Comparison of ENCODE assay signal across 21 mouse cellular contexts in genomic region chr4:135051466-135051865, GRCm38 (mm10).
DNase-seq lines count a peak whose midpoint lies in the region; ATAC-seq lines count a peak whose summit lies in the region.
"Had no signal": no experiment of that assay in that cellular context is flagged by ENCODE, and none has a peak within 500 bp of the region (broad histone marks: within the 10 kb centered on the region; RNA-seq: fewer than 3 reads in every experiment).

No protein-coding gene starts in this region.

- H3K9ac ChIP-seq in midbrain, embryonic 11.5 days (ENCODE audit: low read length) = no peak overlapping the region
- H3K9ac ChIP-seq in midbrain, embryonic 14.5 days (replicated peaks; ENCODE audit: low read length) = no peak overlapping the region
- H3K9ac ChIP-seq: forebrain, embryonic 13.5 days; forebrain, postnatal 0 days; heart, embryonic 12.5 days; hindbrain, embryonic 15.5 days had no signal

- WGBS in midbrain, embryonic 11.5 days = 84% methylated on average over 11 of the region's 11 CpGs
- WGBS in midbrain, embryonic 14.5 days = 80% methylated on average over 11 of the region's 11 CpGs
- WGBS in limb, embryonic 10.5 days = 81% methylated on average over 11 of the region's 11 CpGs

- peak; percentile 10 for DNase-seq in kidney, adult 9 months
- no peak for DNase-seq in kidney, postnatal 25 days
- DNase-seq in midbrain, embryonic 11.5 days (ENCODE audit: low spot score, missing footprints) = peak; percentile 51
- DNase-seq in midbrain, embryonic 14.5 days = no peak
- no peak for DNase-seq in limb, embryonic 10.5 days (ENCODE audit: low spot score)
- no peak for DNase-seq in urinary bladder, postnatal 4 days (ENCODE audit: low spot score in 2 of 2)
- DNase-seq: adrenal gland, postnatal 14 days; B cell, adult 2 months; cerebellum, adult 11-12 months; cerebellum, adult 9-11 months; cerebellum, postnatal 36 days; forebrain, postnatal 0 days; gastrocnemius, postnatal 14 days had no signal

- no peaks in the 10 kb centered on the region for H3K9me3 ChIP-seq in midbrain, embryonic 11.5 days (ENCODE audit: control insufficient read depth, low read length)
- H3K9me3 ChIP-seq in midbrain, embryonic 14.5 days (ENCODE audit: control insufficient read depth, low read length) = no peaks in the 10 kb centered on the region
- no peaks in the 10 kb centered on the region for H3K9me3 ChIP-seq in limb, embryonic 10.5 days (replicated peaks)
- H3K9me3 ChIP-seq: hindbrain, embryonic 15.5 days had no signal

- no peak for ATAC-seq in midbrain, embryonic 11.5 days (ENCODE audit: low FRiP score)
- no peak for ATAC-seq in midbrain, embryonic 14.5 days (ENCODE audit: low FRiP score, low TSS enrichment)
- no peak for ATAC-seq in megakaryocyte, adult 5-6 weeks (ENCODE audit: poor library complexity, severe bottlenecking)
- ATAC-seq: activated CD4-positive, CD25-positive, alpha-beta regulatory T cell, adult 4 months; CD4-positive, CD25-positive, alpha-beta regulatory T cell, adult 4 months; forebrain, embryonic 13.5 days; forebrain, postnatal 0 days had no signal

- no peaks in the 10 kb centered on the region for H3K36me3 ChIP-seq in midbrain, embryonic 11.5 days (ENCODE audit: control insufficient read depth, insufficient read depth, low read length)
- H3K36me3 ChIP-seq in midbrain, embryonic 14.5 days (ENCODE audit: control insufficient read depth, insufficient read depth, low read length) = no peaks in the 10 kb centered on the region
- H3K36me3 ChIP-seq in limb, embryonic 10.5 days = no peaks in the 10 kb centered on the region
- H3K36me3 ChIP-seq: embryonic facial prominence, embryonic 10.5 days; G1E; heart, embryonic 12.5 days; hindbrain, embryonic 15.5 days had no signal

- H3K27me3 ChIP-seq in midbrain, embryonic 11.5 days (ENCODE audit: control insufficient read depth, insufficient read depth, low read length) = no peaks in the 10 kb centered on the region
- no peaks in the 10 kb centered on the region for H3K27me3 ChIP-seq in midbrain, embryonic 14.5 days (ENCODE audit: control insufficient read depth, insufficient read depth, low read length)
- H3K27me3 ChIP-seq in limb, embryonic 10.5 days (ENCODE audit: low read depth, poor library complexity, severe bottlenecking) = peaks cover 22% of the 10 kb centered on the region; the same call in 1 of the 2 replicates
- H3K27me3 ChIP-seq: forebrain, embryonic 13.5 days; hindbrain, embryonic 15.5 days had no signal

- no peak overlapping the region for H3K4me2 ChIP-seq in midbrain, embryonic 11.5 days
- no peak overlapping the region for H3K4me2 ChIP-seq in midbrain, embryonic 14.5 days (ENCODE audit: low read length)
- H3K4me2 ChIP-seq: forebrain, embryonic 13.5 days; heart, embryonic 12.5 days; hindbrain, embryonic 15.5 days had no signal

- H3K27ac ChIP-seq in midbrain, embryonic 11.5 days (ENCODE audit: low read depth, low read length) = no peak overlapping the region
- H3K27ac ChIP-seq in midbrain, embryonic 14.5 days (replicated peaks; ENCODE audit: low read depth, low read length) = no peak overlapping the region
- peak overlapping the region; percentile 66; the same call in 1 of the 2 replicates for H3K27ac ChIP-seq in limb, embryonic 10.5 days
- H3K27ac ChIP-seq: embryonic facial prominence, embryonic 10.5 days; forebrain, embryonic 13.5 days; hindbrain, embryonic 15.5 days had no signal

- H3K4me3 ChIP-seq in midbrain, embryonic 11.5 days (ENCODE audit: low read depth, low read length) = no peak overlapping the region
- H3K4me3 ChIP-seq in midbrain, embryonic 14.5 days (replicated peaks; ENCODE audit: low read depth, low read length) = no peak overlapping the region
- H3K4me3 ChIP-seq in limb, embryonic 10.5 days = no peak overlapping the region
- H3K4me3 ChIP-seq: embryonic facial prominence, embryonic 10.5 days; forebrain, embryonic 13.5 days; heart, embryonic 12.5 days; hindbrain, embryonic 15.5 days had no signal

- H3K4me1 ChIP-seq in midbrain, embryonic 11.5 days (ENCODE audit: control insufficient read depth, insufficient read depth, low read length) = no peaks in the 10 kb centered on the region
- no peaks in the 10 kb centered on the region for H3K4me1 ChIP-seq in midbrain, embryonic 14.5 days (ENCODE audit: control insufficient read depth, insufficient read depth, low read length)
- H3K4me1 ChIP-seq in limb, embryonic 10.5 days = peaks cover 22% of the 10 kb centered on the region
- H3K4me1 ChIP-seq: forebrain, embryonic 13.5 days; heart, embryonic 12.5 days; hindbrain, embryonic 15.5 days had no signal

Comparison
In these comparisons a context has a peak if more than half of its experiments do, and no peak if none do; other contexts are left out.
1. DNase-seq: peak in kidney, adult 9 months (single experiment) and midbrain, embryonic 11.5 days (single experiment); none in kidney, postnatal 25 days (0 of 2), midbrain, embryonic 14.5 days (single experiment), limb, embryonic 10.5 days (single experiment) and urinary bladder, postnatal 4 days (0 of 2).